Mouse (Mus musculus): ENCODE measurements around the gene Smc1b. TPM values are rescaled to one million over a fixed set of nuclear protein-coding genes. Genes with fewer than 3 reads are reported as not detected.

Smc1b gene
- 0.04 and 0.06 TPM in 2 replicates for polyA plus RNA-seq (2014; fragmentation: Nextera tagmentation; extraction: Ambion mirVana)

- Histone ChIP-seq H3K9ac (ENCODE audit: low read length) (peak within 1 kb of the TSS; percentile 37; the same call in 1 of the 2 replicates), H3K9me3 (ENCODE audit: control insufficient read depth, low read length) (no peaks in the 10 kb centered on the region), H3K27me3 (ENCODE audit: control insufficient read depth, insufficient read depth, low read length) (no peaks in the 10 kb centered on the region), H3K4me2 (ENCODE audit: low read depth, severe bottlenecking) (peak within 1 kb of the TSS; percentile 56), H3K4me1 (ENCODE audit: control insufficient read depth, insufficient read depth, low read length) (0 out of 2 replicates have a peak, but pooled peaks cover 7% of the 10 kb centered on the region), H3K27ac (replicated peaks; ENCODE audit: low read depth, low read length) (no peak within 1 kb of the TSS), H3K4me3 (ENCODE audit: low read depth, low read length) (peak within 1 kb of the TSS; percentile 28), H3K36me3 (ENCODE audit: control insufficient read depth, insufficient read depth, low read length) (no peaks in the 10 kb centered on the region)
- 28% methylated on average over 55 of the region's 58 CpGs for WGBS
- ATAC-seq (ENCODE audit: insufficient number of reproducible peaks, low FRiP score, low TSS enrichment, low read depth) (peak; percentile 67), DNase-seq (ENCODE audit: low spot score) (peak; percentile 91)
These were observed at the start of gene Smc1b, which contains the start of gene Ribc2 for GRCm38 (mm10) chr15:85131275-85132192. TSS of gene Smc1b (minus strand) at chr15:85131964. TSS of gene Ribc2 (plus strand) at chr15:85132078.

GRCm38 (mm10) chr15:85180368-85180767 is 48.6 kb upstream of the Smc1b start:
- Histone ChIP-seq H3K9me3 (ENCODE audit: control insufficient read depth, low read length) (no peaks in the 10 kb centered on the region), H3K27me3 (ENCODE audit: control insufficient read depth, insufficient read depth, low read length) (no peaks in the 10 kb centered on the region), H3K4me1 (ENCODE audit: control insufficient read depth, insufficient read depth, low read length) (peaks cover 9% of the 10 kb centered on the region), H3K9ac (ENCODE audit: low read length) (no peak overlapping the region), H3K36me3 (ENCODE audit: control insufficient read depth, insufficient read depth, low read length) (no peaks in the 10 kb centered on the region), H3K4me3 (ENCODE audit: low read depth, low read length) (no peak overlapping the region), H3K4me2 (ENCODE audit: low read depth, severe bottlenecking) (no peak overlapping the region), H3K27ac (replicated peaks; ENCODE audit: low read depth, low read length) (no peak overlapping the region)
- DNase-seq (ENCODE audit: low spot score) = no peak
- no peak for ATAC-seq (ENCODE audit: insufficient number of reproducible peaks, low FRiP score, low TSS enrichment, low read depth)

- no peak overlapping the region for H3K4me3 ChIP-seq (ENCODE audit: low read depth, low read length)
- ATAC-seq (ENCODE audit: insufficient number of reproducible peaks, low FRiP score, low TSS enrichment, low read depth) = no peak
- WGBS = 76% methylated on average over 7 of the region's 7 CpGs
- H3K27me3 ChIP-seq (ENCODE audit: control insufficient read depth, insufficient read depth, low read length) = no peaks in the 10 kb centered on the region
- no peak for DNase-seq (ENCODE audit: low spot score)
- H3K4me1 ChIP-seq (ENCODE audit: control insufficient read depth, insufficient read depth, low read length) = peaks cover 9% of the 10 kb centered on the region
- no peaks in the 10 kb centered on the region for H3K36me3 ChIP-seq (ENCODE audit: control insufficient read depth, insufficient read depth, low read length)
- no peak overlapping the region for H3K4me2 ChIP-seq (ENCODE audit: low read depth, severe bottlenecking)
- no peak overlapping the region for H3K9ac ChIP-seq (ENCODE audit: low read length)
- H3K27ac ChIP-seq (replicated peaks; ENCODE audit: low read depth, low read length) = 0 out of 2 replicates have a peak overlapping the region, but pooled peaks have one; percentile 45
- no peaks in the 10 kb centered on the region for H3K9me3 ChIP-seq (ENCODE audit: control insufficient read depth, low read length)
These were observed 47.9 kb upstream of the Smc1b start for GRCm38 (mm10) chr15:85179528-85180180.

- Histone ChIP-seq H3K9me3 (ENCODE audit: control insufficient read depth, low read length) (no peaks in the 10 kb centered on the region), H3K27me3 (ENCODE audit: control insufficient read depth, insufficient read depth, low read length) (no peaks in the 10 kb centered on the region), H3K27ac (replicated peaks; ENCODE audit: low read depth, low read length) (no peak overlapping the region), H3K36me3 (ENCODE audit: control insufficient read depth, insufficient read depth, low read length) (no peaks in the 10 kb centered on the region), H3K4me2 (ENCODE audit: low read depth, severe bottlenecking) (no peak overlapping the region), H3K4me1 (ENCODE audit: control insufficient read depth, insufficient read depth, low read length) (peaks cover 2% of the 10 kb centered on the region; the same call in 1 of the 2 replicates), H3K4me3 (ENCODE audit: low read depth, low read length) (no peak overlapping the region), H3K9ac (ENCODE audit: low read length) (no peak overlapping the region)
- no peak for ATAC-seq (ENCODE audit: insufficient number of reproducible peaks, low FRiP score, low TSS enrichment, low read depth)
- WGBS = 76% methylated on average over 6 of the region's 6 CpGs
- no peak for DNase-seq (ENCODE audit: low spot score)
These were observed 46.4 kb upstream of the Smc1b start for GRCm38 (mm10) chr15:85178172-85178571.

GRCm38 (mm10) chr15:85177576-85177975 is 45.8 kb upstream of the Smc1b start:
- no peak for ATAC-seq (ENCODE audit: insufficient number of reproducible peaks, low FRiP score, low TSS enrichment, low read depth)
- WGBS = 88% methylated on average over 8 of the region's 8 CpGs
- Histone ChIP-seq H3K36me3 (ENCODE audit: control insufficient read depth, insufficient read depth, low read length) (no peaks in the 10 kb centered on the region), H3K4me1 (ENCODE audit: control insufficient read depth, insufficient read depth, low read length) (peaks cover 2% of the 10 kb centered on the region; the same call in 1 of the 2 replicates), H3K4me2 (ENCODE audit: low read depth, severe bottlenecking) (no peak overlapping the region), H3K27ac (replicated peaks; ENCODE audit: low read depth, low read length) (no peak overlapping the region), H3K9ac (ENCODE audit: low read length) (no peak overlapping the region), H3K9me3 (ENCODE audit: control insufficient read depth, low read length) (no peaks in the 10 kb centered on the region), H3K27me3 (ENCODE audit: control insufficient read depth, insufficient read depth, low read length) (no peaks in the 10 kb centered on the region), H3K4me3 (ENCODE audit: low read depth, low read length) (no peak overlapping the region)
- peak; percentile 57 for DNase-seq (ENCODE audit: low spot score)

- peaks cover 6% of the 10 kb centered on the region for H3K4me1 ChIP-seq (ENCODE audit: control insufficient read depth, insufficient read depth, low read length)
- 77% methylated on average over 10 of the region's 10 CpGs for WGBS
These were observed 42.3 kb upstream of the Smc1b start for GRCm38 (mm10) chr15:85174060-85174459.

GRCm38 (mm10) chr15:85173425-85173824 is 41.7 kb upstream of the Smc1b start:
- Histone ChIP-seq H3K27me3 (ENCODE audit: control insufficient read depth, insufficient read depth, low read length) (no peaks in the 10 kb centered on the region), H3K9me3 (ENCODE audit: control insufficient read depth, low read length) (no peaks in the 10 kb centered on the region), H3K4me3 (ENCODE audit: low read depth, low read length) (no peak overlapping the region), H3K27ac (replicated peaks; ENCODE audit: low read depth, low read length) (no peak overlapping the region), H3K36me3 (ENCODE audit: control insufficient read depth, insufficient read depth, low read length) (no peaks in the 10 kb centered on the region), H3K4me2 (ENCODE audit: low read depth, severe bottlenecking) (no peak overlapping the region), H3K4me1 (ENCODE audit: control insufficient read depth, insufficient read depth, low read length) (peaks cover 7% of the 10 kb centered on the region), H3K9ac (ENCODE audit: low read length) (no peak overlapping the region)
- peak; percentile 42 for DNase-seq (ENCODE audit: low spot score)
- WGBS = 57% methylated on average over 8 of the region's 8 CpGs
- ATAC-seq (ENCODE audit: insufficient number of reproducible peaks, low FRiP score, low TSS enrichment, low read depth) = peak; percentile 17; the same call in 1 of the 2 replicates

More at GRCm38 (mm10) chr15:85174060-85174459, 42.3 kb upstream of the Smc1b start:
- Histone ChIP-seq H3K4me3 (ENCODE audit: low read depth, low read length) (no peak overlapping the region), H3K27ac (replicated peaks; ENCODE audit: low read depth, low read length) (no peak overlapping the region), H3K4me2 (ENCODE audit: low read depth, severe bottlenecking) (no peak overlapping the region), H3K9ac (ENCODE audit: low read length) (no peak overlapping the region), H3K9me3 (ENCODE audit: control insufficient read depth, low read length) (no peaks in the 10 kb centered on the region), H3K27me3 (ENCODE audit: control insufficient read depth, insufficient read depth, low read length) (no peaks in the 10 kb centered on the region), H3K36me3 (ENCODE audit: control insufficient read depth, insufficient read depth, low read length) (no peaks in the 10 kb centered on the region)
- no peak for ATAC-seq (ENCODE audit: insufficient number of reproducible peaks, low FRiP score, low TSS enrichment, low read depth)
- DNase-seq (ENCODE audit: low spot score) = no peak

GRCm38 (mm10) chr15:85172054-85172453 is 40.3 kb upstream of the Smc1b start:
- Histone ChIP-seq H3K27me3 (ENCODE audit: control insufficient read depth, insufficient read depth, low read length) (no peaks in the 10 kb centered on the region), H3K9ac (ENCODE audit: low read length) (no peak overlapping the region), H3K9me3 (ENCODE audit: control insufficient read depth, low read length) (no peaks in the 10 kb centered on the region), H3K27ac (replicated peaks; ENCODE audit: low read depth, low read length) (no peak overlapping the region), H3K4me1 (ENCODE audit: control insufficient read depth, insufficient read depth, low read length) (peaks cover 13% of the 10 kb centered on the region), H3K4me2 (ENCODE audit: low read depth, severe bottlenecking) (no peak overlapping the region), H3K4me3 (ENCODE audit: low read depth, low read length) (no peak overlapping the region), H3K36me3 (ENCODE audit: control insufficient read depth, insufficient read depth, low read length) (no peaks in the 10 kb centered on the region)
- ATAC-seq (ENCODE audit: insufficient number of reproducible peaks, low FRiP score, low TSS enrichment, low read depth) (no peak), DNase-seq (ENCODE audit: low spot score) (no peak)
- 31% methylated on average over 2 of the region's 2 CpGs for WGBS
